In genomic region chr15:95797144-95797983, GRCm38 (mm10) we compare ENCODE assay signal across 11 mouse cellular contexts. TPM values are rescaled to one million over a fixed set of nuclear protein-coding genes. Genes with fewer than 3 reads are reported as not detected.
A peak's percentile ranks its signal among the peaks of the same experiment; 100 is the strongest.
DNase-seq lines count a peak whose midpoint lies in the region; ATAC-seq and TF ChIP-seq lines count a peak whose summit lies in the region.
"Had no signal": no experiment of that assay in that cellular context is flagged by ENCODE, and none has a peak within 500 bp of the region (broad histone marks: within the 10 kb centered on the region; RNA-seq: fewer than 3 reads in every experiment).

No protein-coding gene starts in this region.

- intact Hi-C loops in heart, postnatal 10 days (cut with DNase I): no loop called here

- 0 out of 2 replicates have a peak, but pooled peaks have one; percentile 10 for ATAC-seq in heart, embryonic 16.5 days (replicated peaks; ENCODE audit: extremely low read depth, insufficient read depth, low FRiP score)
- no peak for ATAC-seq in midbrain, embryonic 11.5 days (ENCODE audit: low FRiP score)

- no peak for TF ChIP-seq POLR2A in small intestine, adult 2 months (IDR thresholded peaks at IDR 0.05; ENCODE audit: low read depth, low read length)

- no peak for TF ChIP-seq CTCF in small intestine, adult 2 months (IDR thresholded peaks at IDR 0.05; ENCODE audit: extremely low read depth, insufficient read length, insufficient replicate concordance, low read depth, low read length)

- no peak overlapping the region for H3K4me2 ChIP-seq in heart, embryonic 16.5 days (ENCODE audit: low read depth, low read length)
- H3K4me2 ChIP-seq in midbrain, embryonic 11.5 days: no peak overlapping the region

- no peaks in the 10 kb centered on the region for H3K9me3 ChIP-seq in heart, embryonic 16.5 days (replicated peaks; ENCODE audit: control insufficient read depth, low read length)
- H3K9me3 ChIP-seq in midbrain, embryonic 11.5 days (ENCODE audit: control insufficient read depth, low read length): no peaks in the 10 kb centered on the region
- no peaks in the 10 kb centered on the region for H3K9me3 ChIP-seq in midbrain, embryonic 10.5 days (replicated peaks)

- no peak overlapping the region for H3K27ac ChIP-seq in heart, embryonic 16.5 days (ENCODE audit: low read length)
- H3K27ac ChIP-seq in midbrain, embryonic 11.5 days (ENCODE audit: low read depth, low read length): no peak overlapping the region
- H3K27ac ChIP-seq in midbrain, embryonic 10.5 days (replicated peaks): no peak overlapping the region
- peak overlapping the region; percentile 73 for H3K27ac ChIP-seq in brown adipose tissue, adult 24 weeks (replicated peaks; ENCODE audit: low read depth, low read length)
- H3K27ac ChIP-seq in small intestine, adult 2 months (ENCODE audit: insufficient read depth, low read depth, low read length): peak overlapping the region; percentile 21; the same call in 1 of the 2 replicates

- H3K4me1 ChIP-seq in heart, embryonic 16.5 days (ENCODE audit: control insufficient read depth, insufficient read depth, low read length): peaks cover 53% of the 10 kb centered on the region
- H3K4me1 ChIP-seq in midbrain, embryonic 11.5 days (ENCODE audit: control insufficient read depth, insufficient read depth, low read length): no peaks in the 10 kb centered on the region; the same call in 1 of the 2 replicates
- peaks cover 23% of the 10 kb centered on the region for H3K4me1 ChIP-seq in midbrain, embryonic 10.5 days
- peaks cover 45% of the 10 kb centered on the region for H3K4me1 ChIP-seq in brown adipose tissue, adult 24 weeks (ENCODE audit: control insufficient read depth, insufficient read depth, insufficient read length, low read length)
- H3K4me1 ChIP-seq in small intestine, adult 2 months (ENCODE audit: control insufficient read depth, insufficient read depth, insufficient read length, low read length): peaks cover 27% of the 10 kb centered on the region; the same call in 1 of the 2 replicates

- H3K36me3 ChIP-seq in heart, embryonic 16.5 days (ENCODE audit: control insufficient read depth, insufficient read depth): no peaks in the 10 kb centered on the region
- no peaks in the 10 kb centered on the region for H3K36me3 ChIP-seq in midbrain, embryonic 11.5 days (ENCODE audit: control insufficient read depth, insufficient read depth, low read length)
- peaks cover 41% of the 10 kb centered on the region for H3K36me3 ChIP-seq in midbrain, embryonic 10.5 days
- H3K36me3 ChIP-seq in small intestine, adult 2 months (ENCODE audit: control insufficient read depth, insufficient read depth, low read length): peaks cover 24% of the 10 kb centered on the region

- no peak overlapping the region for H3K4me3 ChIP-seq in heart, embryonic 16.5 days (ENCODE audit: low read length)
- H3K4me3 ChIP-seq in midbrain, embryonic 11.5 days (ENCODE audit: low read depth, low read length): no peak overlapping the region
- H3K4me3 ChIP-seq in midbrain, embryonic 10.5 days: no peak overlapping the region
- no peak overlapping the region for H3K4me3 ChIP-seq in brown adipose tissue, adult 24 weeks (ENCODE audit: insufficient read depth, low read depth, low read length)
- H3K4me3 ChIP-seq in small intestine, adult 2 months (ENCODE audit: low read depth, low read length): no peak overlapping the region

- 50% methylated on average over 9 of the region's 9 CpGs for WGBS in heart, embryonic 16.5 days
- 67% methylated on average over 9 of the region's 9 CpGs for WGBS in midbrain, embryonic 11.5 days
- 72% methylated on average over 9 of the region's 9 CpGs for WGBS in midbrain, embryonic 10.5 days
- WGBS in small intestine, adult 2 months: 73% methylated on average over 9 of the region's 9 CpGs

- no peaks in the 10 kb centered on the region for H3K27me3 ChIP-seq in heart, embryonic 16.5 days (ENCODE audit: control insufficient read depth, insufficient read depth, low read length)
- no peaks in the 10 kb centered on the region for H3K27me3 ChIP-seq in midbrain, embryonic 11.5 days (ENCODE audit: control insufficient read depth, insufficient read depth, low read length)
- no peaks in the 10 kb centered on the region for H3K27me3 ChIP-seq in midbrain, embryonic 10.5 days (ENCODE audit: low read depth, poor library complexity, severe bottlenecking)
- H3K27me3 ChIP-seq in small intestine, adult 2 months (ENCODE audit: control insufficient read depth, insufficient read depth, low read length): no peaks in the 10 kb centered on the region

- no peak overlapping the region for H3K9ac ChIP-seq in heart, embryonic 16.5 days (ENCODE audit: low read length)
- H3K9ac ChIP-seq in midbrain, embryonic 11.5 days (ENCODE audit: low read length): no peak overlapping the region

- no peak for DNase-seq in heart, postnatal 10 days
- peak; percentile 82 for DNase-seq in midbrain, embryonic 11.5 days (ENCODE audit: low spot score, missing footprints)
- DNase-seq in midbrain, embryonic 10.5 days (ENCODE audit: low spot score): no peak
- DNase-seq in retina, postnatal 1 day: no peak
- DNase-seq in right cerebral cortex, adult 2 months (ENCODE audit: low spot score in 2 of 2): no peak
- DNase-seq: adrenal gland, adult 8-10 months; cerebellum, postnatal 14 days; kidney, postnatal 14 days had no signal

RNA-seq across cellular contexts. Expression of gene Ano6, which starts 6.7 kb away (rescaled TPM):
- polyA plus RNA-seq in heart, embryonic 16.5 days (2015; fragmentation: Nextera tagmentation; extraction: Ambion mirVana): 32.3 and 34.4 TPM in 2 replicates
- total RNA-seq in heart, postnatal 10 days (2021): 10 to 100 TPM; 42.8 to 43.7 TPM
- 30.3 and 30.8 TPM in 2 replicates for polyA plus RNA-seq in midbrain, embryonic 11.5 days (2014; fragmentation: Nextera tagmentation; extraction: Ambion mirVana)
- 30.0 and 33.6 TPM in 2 replicates for polyA plus RNA-seq in midbrain, embryonic 10.5 days (2016; fragmentation: Nextera tagmentation; extraction: Ambion mirVana)
- 14.3 and 21.1 TPM in 2 replicates for polyA plus RNA-seq in brown adipose tissue, adult 24 weeks (2012; ENCODE audit: insufficient read depth, insufficient read length, missing spikeins)
- polyA plus RNA-seq in small intestine, adult 2 months (2012; rRNA removed): 15.1 and 172 TPM in 2 replicates

Comparison
In these comparisons a context has a peak if more than half of its experiments do, and no peak if none do; other contexts are left out.
1. H3K27ac ChIP-seq: peak in brown adipose tissue, adult 24 weeks (single experiment) and small intestine, adult 2 months (single experiment); none in heart, embryonic 16.5 days (single experiment), midbrain, embryonic 11.5 days (single experiment) and midbrain, embryonic 10.5 days (single experiment).